Comparison of ENCODE assay signal across 8 mouse cellular contexts in the genomic region with DNA sequence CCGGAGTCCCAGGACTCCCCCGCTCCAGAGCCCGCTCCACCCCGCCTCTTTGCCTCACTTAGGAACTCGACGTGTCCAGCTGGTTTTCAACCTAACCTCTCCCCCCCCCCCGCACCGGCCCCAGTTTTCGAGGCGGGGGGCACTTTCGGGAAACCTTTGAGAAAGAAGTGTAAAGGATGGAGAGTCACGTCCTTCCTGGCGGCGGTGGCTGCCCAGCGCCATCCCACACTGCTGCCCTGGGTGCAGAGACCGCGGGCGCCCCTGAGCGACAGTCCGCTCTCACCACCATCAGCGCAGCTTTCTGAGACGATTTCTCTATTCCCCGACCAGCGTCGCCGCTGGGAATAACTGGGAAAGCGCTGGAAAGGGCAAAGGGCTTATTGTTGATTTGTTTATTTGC. TPM values are rescaled to one million over a fixed set of nuclear protein-coding genes. Genes with fewer than 3 reads are reported as not detected.
DNase-seq lines count a peak whose midpoint lies in the region; ATAC-seq and TF ChIP-seq lines count a peak whose summit lies in the region.

No protein-coding gene starts in this region.

- DNase-seq in brain, embryonic 14.5 days (ENCODE audit: low read depth) = peak; percentile 46
- DNase-seq in forebrain, embryonic 10.5 days (ENCODE audit: extremely low spot score, low spot score) = peak; percentile 62
- DNase-seq in hindbrain, embryonic 11.5 days (ENCODE audit: low spot score) = peak; percentile 70
- no peak for DNase-seq in limb, embryonic 14.5 days (ENCODE audit: low spot score)
- DNase-seq in left cerebral cortex, postnatal 14 days (ENCODE audit: low spot score in 2 of 2) = no peak
- no peak for DNase-seq in layer of hippocampus, adult 11-12 months (ENCODE audit: low spot score)

- H3K27ac ChIP-seq in forebrain, embryonic 10.5 days = peak overlapping the region; percentile 76
- no peak overlapping the region for H3K27ac ChIP-seq in hindbrain, embryonic 11.5 days (ENCODE audit: low read depth, low read length)
- peak overlapping the region; percentile 81; the same call in 1 of the 2 replicates for H3K27ac ChIP-seq in limb, embryonic 14.5 days (replicated peaks; ENCODE audit: low read depth, low read length)
- H3K27ac ChIP-seq in midbrain, embryonic 15.5 days = no peak overlapping the region

- H3K27me3 ChIP-seq in forebrain, embryonic 10.5 days (ENCODE audit: poor library complexity, severe bottlenecking) = peaks cover 94% of the 10 kb centered on the region
- H3K27me3 ChIP-seq in hindbrain, embryonic 11.5 days (ENCODE audit: control insufficient read depth, insufficient read depth, low read length) = peaks cover 51% of the 10 kb centered on the region
- H3K27me3 ChIP-seq in limb, embryonic 14.5 days (ENCODE audit: control insufficient read depth, insufficient read depth, low read length) = peaks cover 14% of the 10 kb centered on the region; the same call in 1 of the 2 replicates
- peaks cover 77% of the 10 kb centered on the region for H3K27me3 ChIP-seq in midbrain, embryonic 15.5 days (replicated peaks)

- H3K4me1 ChIP-seq in forebrain, embryonic 10.5 days = peaks cover 60% of the 10 kb centered on the region
- 0 out of 2 replicates have a peak, but pooled peaks cover 5% of the 10 kb centered on the region for H3K4me1 ChIP-seq in hindbrain, embryonic 11.5 days (replicated peaks; ENCODE audit: control insufficient read depth, insufficient read depth, low read length)
- H3K4me1 ChIP-seq in limb, embryonic 14.5 days (ENCODE audit: control insufficient read depth, insufficient read depth, low read length) = peaks cover 13% of the 10 kb centered on the region; the same call in 1 of the 2 replicates
- peaks cover 52% of the 10 kb centered on the region for H3K4me1 ChIP-seq in midbrain, embryonic 15.5 days

- H3K4me3 ChIP-seq in forebrain, embryonic 10.5 days = peak overlapping the region; percentile 56
- peak overlapping the region; percentile 48 for H3K4me3 ChIP-seq in hindbrain, embryonic 11.5 days (ENCODE audit: low read depth, low read length)
- peak overlapping the region; percentile 60 for H3K4me3 ChIP-seq in limb, embryonic 14.5 days (replicated peaks; ENCODE audit: low read length)
- H3K4me3 ChIP-seq in midbrain, embryonic 15.5 days = peak overlapping the region; percentile 56

- TF ChIP-seq POLR2A in brain, embryonic 14.5 days (IDR thresholded peaks at IDR 0.05; ENCODE audit: borderline replicate concordance, extremely low read depth, insufficient read depth, insufficient read length, poor library complexity, severe bottlenecking) = no peak
- TF ChIP-seq POLR2A in limb, embryonic 14.5 days (IDR thresholded peaks at IDR 0.05; ENCODE audit: borderline replicate concordance, extremely low read depth, insufficient read depth, insufficient read length) = no peak

- peaks cover 8% of the 10 kb centered on the region; the same call in 1 of the 2 replicates for H3K36me3 ChIP-seq in forebrain, embryonic 10.5 days (replicated peaks)
- H3K36me3 ChIP-seq in hindbrain, embryonic 11.5 days (ENCODE audit: control insufficient read depth, insufficient read depth, low read length) = no peaks in the 10 kb centered on the region
- peaks cover 5% of the 10 kb centered on the region for H3K36me3 ChIP-seq in limb, embryonic 14.5 days (ENCODE audit: control insufficient read depth, insufficient read depth, low read length)
- H3K36me3 ChIP-seq in midbrain, embryonic 15.5 days (replicated peaks) = no peaks in the 10 kb centered on the region

- H3K9me3 ChIP-seq in forebrain, embryonic 10.5 days = no peaks in the 10 kb centered on the region
- no peaks in the 10 kb centered on the region for H3K9me3 ChIP-seq in hindbrain, embryonic 11.5 days (ENCODE audit: control insufficient read depth, low read length)
- H3K9me3 ChIP-seq in limb, embryonic 14.5 days (ENCODE audit: control insufficient read depth, low read length) = no peaks in the 10 kb centered on the region
- H3K9me3 ChIP-seq in midbrain, embryonic 15.5 days = no peaks in the 10 kb centered on the region

- no peak overlapping the region for H3K9ac ChIP-seq in hindbrain, embryonic 11.5 days (ENCODE audit: low read depth, low read length)
- H3K9ac ChIP-seq in limb, embryonic 14.5 days (ENCODE audit: low read depth, low read length, severe bottlenecking) = peak overlapping the region; percentile 58
- no peak overlapping the region for H3K9ac ChIP-seq in midbrain, embryonic 15.5 days

- peak overlapping the region; percentile 81 for H3K4me2 ChIP-seq in hindbrain, embryonic 11.5 days (replicated peaks; ENCODE audit: low read depth, low read length)
- H3K4me2 ChIP-seq in limb, embryonic 14.5 days (replicated peaks; ENCODE audit: low read depth, low read length, severe bottlenecking) = peak overlapping the region; percentile 75
- H3K4me2 ChIP-seq in midbrain, embryonic 15.5 days = peak overlapping the region; percentile 94

- intact Hi-C loops in left cerebral cortex, postnatal 14 days (cut with DNase I) = loop anchor here (10.0 kb wide), 1 partner anchor 394 kb away; no protein-coding TSS in a partner anchor

- WGBS in forebrain, embryonic 10.5 days = under 1% methylated on average over 27 of the region's 27 CpGs
- under 1% methylated on average over 26 of the region's 27 CpGs for WGBS in hindbrain, embryonic 11.5 days
- under 1% methylated on average over 27 of the region's 27 CpGs for WGBS in limb, embryonic 14.5 days
- WGBS in midbrain, embryonic 15.5 days = under 1% methylated on average over 27 of the region's 27 CpGs

- TF ChIP-seq CTCF in brain, embryonic 14.5 days (IDR thresholded peaks at IDR 0.05; ENCODE audit: borderline replicate concordance, extremely low read depth, insufficient read depth, insufficient read length) = no peak; the same call in 1 of the 2 replicates

- no peak for ATAC-seq in hindbrain, embryonic 11.5 days (ENCODE audit: low FRiP score)
- ATAC-seq in limb, embryonic 14.5 days (ENCODE audit: low FRiP score, low read depth) = 0 out of 2 replicates have a peak, but pooled peaks have one; percentile 3
- ATAC-seq in midbrain, embryonic 15.5 days (replicated peaks) = no peak
- no peak for ATAC-seq in megakaryocyte-erythroid progenitor cell, adult 5-6 weeks (replicated peaks; ENCODE audit: low FRiP score, low TSS enrichment, poor library complexity, severe bottlenecking)

RNA-seq across cellular contexts. Expression of gene Bmp4, which starts 1.8 kb away (rescaled TPM):
- polyA plus RNA-seq in brain, embryonic 14.5 days (2012; rRNA removed) = 5.2 and 5.3 TPM in 2 replicates
- polyA plus RNA-seq in forebrain, embryonic 10.5 days (2016; fragmentation: Nextera tagmentation; extraction: Ambion mirVana) = 22.7 and 25.5 TPM in 2 replicates
- 11.4 and 12.3 TPM in 2 replicates for polyA plus RNA-seq in hindbrain, embryonic 11.5 days (2014; fragmentation: Nextera tagmentation; extraction: Ambion mirVana)
- 53.4 and 70.0 TPM in 2 replicates for polyA plus RNA-seq in limb, embryonic 14.5 days (2012; rRNA removed)
- 20.3 and 23.3 TPM in 2 replicates for polyA plus RNA-seq in limb, embryonic 14.5 days (2014; fragmentation: Nextera tagmentation; extraction: Ambion mirVana)
- 7.6 and 8.5 TPM in 2 replicates for polyA plus RNA-seq in midbrain, embryonic 15.5 days (2015; fragmentation: Nextera tagmentation; extraction: Ambion mirVana)
- total RNA-seq in left cerebral cortex, postnatal 14 days (2021) = 10 to 100 TPM; 12.3 to 13.5 TPM
- total RNA-seq in megakaryocyte-erythroid progenitor cell, adult 5-6 weeks (2014; fragmentation: Nextera tagmentation) = not detected in 2 replicates
- not detected in 2 replicates for total RNA-seq in megakaryocyte-erythroid progenitor cell, adult 5-6 weeks (2017)

RNA-seq across cellular contexts. Expression of gene Gm15217, which starts 9.4 kb away (rescaled TPM):
- not detected in 2 replicates for polyA plus RNA-seq in brain, embryonic 14.5 days (2012; rRNA removed)
- polyA plus RNA-seq in forebrain, embryonic 10.5 days (2016; fragmentation: Nextera tagmentation; extraction: Ambion mirVana) = 0.20 TPM in 1 of 2 replicates, not detected in the other
- polyA plus RNA-seq in hindbrain, embryonic 11.5 days (2014; fragmentation: Nextera tagmentation; extraction: Ambion mirVana) = not detected in 2 replicates
- not detected in 2 replicates for polyA plus RNA-seq in limb, embryonic 14.5 days (2012; rRNA removed)
- polyA plus RNA-seq in limb, embryonic 14.5 days (2014; fragmentation: Nextera tagmentation; extraction: Ambion mirVana) = not detected in 2 replicates
- polyA plus RNA-seq in midbrain, embryonic 15.5 days (2015; fragmentation: Nextera tagmentation; extraction: Ambion mirVana) = not detected in 2 replicates
- not detected for total RNA-seq in left cerebral cortex, postnatal 14 days (2021)
- not detected in 2 replicates for total RNA-seq in megakaryocyte-erythroid progenitor cell, adult 5-6 weeks (2014; fragmentation: Nextera tagmentation)
- not detected in 2 replicates for total RNA-seq in megakaryocyte-erythroid progenitor cell, adult 5-6 weeks (2017)

Comparison
In these comparisons a context has a peak if more than half of its experiments do, and no peak if none do; other contexts are left out.
1. DNase-seq: peak in brain, embryonic 14.5 days (single experiment), forebrain, embryonic 10.5 days (single experiment) and hindbrain, embryonic 11.5 days (single experiment); none in limb, embryonic 14.5 days (single experiment), left cerebral cortex, postnatal 14 days (0 of 2) and layer of hippocampus, adult 11-12 months (single experiment).
2. H3K27ac ChIP-seq: peak in forebrain, embryonic 10.5 days (single experiment) and limb, embryonic 14.5 days (single experiment); none in hindbrain, embryonic 11.5 days (single experiment) and midbrain, embryonic 15.5 days (single experiment).
3. Peak in every context shown above with its lines, with median percentiles within 50 percentile points of each other: H3K4me3 ChIP-seq and H3K4me2 ChIP-seq.